Mouse (Mus musculus): ENCODE measurements around the gene St3gal6.

The St3gal6 gene

DNA sequence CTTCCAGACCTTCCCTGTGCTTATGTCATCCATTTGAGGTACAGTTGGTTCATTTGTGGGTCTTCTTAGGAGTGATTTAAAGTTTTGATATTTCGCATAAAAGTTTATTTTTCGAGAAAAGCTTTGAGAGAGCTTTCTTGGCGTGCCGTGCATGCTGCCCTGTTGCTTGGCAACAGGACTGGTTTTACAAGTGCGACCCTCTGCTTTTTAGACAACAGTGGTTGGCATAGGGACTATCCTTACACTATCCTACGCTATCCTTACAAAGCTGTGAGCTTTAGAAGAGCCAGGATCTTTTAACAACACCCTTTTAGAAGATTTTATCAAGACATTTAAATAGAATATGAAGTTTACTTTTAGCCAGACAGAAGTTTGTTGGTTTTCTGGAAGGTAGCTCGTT lies 93.8 kb downstream of the St3gal6 start:
- no peak for DNase-seq (ENCODE audit: low read depth)

DNA sequence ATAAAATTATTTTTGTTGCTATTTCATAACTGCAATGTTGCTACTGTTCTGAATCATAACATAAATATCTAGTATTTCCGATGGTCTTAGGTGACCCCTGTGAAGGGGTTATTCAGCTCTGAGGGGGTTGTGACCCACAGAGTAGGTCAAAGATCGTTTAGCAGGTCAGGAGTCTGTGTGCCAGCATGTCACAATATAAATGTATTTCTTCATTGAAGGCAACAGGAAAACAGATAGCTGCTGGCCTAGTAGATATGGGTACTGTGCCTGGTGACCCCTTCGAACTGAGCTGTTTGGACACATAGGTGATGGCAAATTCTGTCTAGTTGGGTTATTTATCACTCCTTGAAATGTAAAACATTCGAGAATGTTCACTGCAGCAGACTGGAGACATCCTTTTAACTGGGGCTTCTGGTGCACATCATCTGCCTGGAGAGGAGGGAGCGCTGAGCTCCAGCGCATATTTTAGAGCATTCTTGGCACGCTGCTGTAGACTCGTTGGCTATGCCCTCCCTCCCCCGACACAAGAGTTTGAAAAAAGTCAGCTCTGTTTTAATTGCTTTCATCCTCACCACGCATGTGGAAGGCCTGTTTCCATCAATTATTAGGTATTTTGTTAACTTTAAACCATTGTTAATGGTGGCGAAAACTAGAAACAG lies 102.2 kb downstream of the St3gal6 start:
- no peak for DNase-seq (ENCODE audit: low read depth)
